Mouse (Mus musculus): ENCODE measurements at regions not wholly inside any gene's neighbourhood (a gene's known extent, or its start where the extent isn't known, plus 50 kb on each side); places are given as distances from the start of the nearest gene placed in this dataset.

DNA sequence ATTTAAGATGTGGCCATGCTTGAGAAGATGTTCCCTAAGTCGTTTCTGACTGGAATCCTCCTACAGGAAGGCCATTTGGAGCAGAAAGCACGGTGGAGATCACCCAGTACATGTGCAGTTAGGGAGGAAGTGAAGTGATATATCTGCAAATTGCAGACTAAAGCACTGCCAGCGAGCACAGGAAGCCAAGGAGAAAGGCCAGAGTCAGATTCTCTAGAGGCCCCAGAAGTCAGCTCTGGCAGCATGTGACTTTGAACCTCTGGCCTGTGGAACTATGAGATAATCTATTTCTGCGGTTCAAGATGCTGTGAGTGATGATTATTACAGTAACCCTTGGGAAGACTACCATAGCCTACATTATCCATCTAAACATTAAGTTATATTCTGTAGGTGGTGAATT lies 186.8 kb upstream of the Gm11114 start:
- in situ Hi-C loops (cut with MboI, MseI) = no loop called here

DNA sequence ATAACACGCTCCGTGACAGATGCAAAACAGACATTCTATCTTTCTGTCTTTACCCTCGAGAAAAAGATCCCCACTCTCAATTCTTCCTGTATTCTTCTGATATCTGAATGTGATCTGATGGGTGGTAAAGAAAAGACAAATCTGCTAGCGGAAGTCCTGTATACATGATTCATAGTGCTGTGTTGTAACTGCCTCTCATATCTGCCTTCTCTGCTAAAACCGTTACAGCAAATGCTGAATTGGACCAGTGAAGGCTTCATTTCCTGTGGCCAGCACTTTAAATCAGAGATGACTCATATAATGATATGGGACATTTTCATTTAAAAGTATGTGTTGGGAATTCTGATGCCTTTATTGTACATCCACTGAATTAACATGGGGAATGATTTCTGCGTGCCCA lies 186.0 kb upstream of the Gm11114 start:
- in situ Hi-C loops (cut with MboI, MseI) = no loop called here

DNA sequence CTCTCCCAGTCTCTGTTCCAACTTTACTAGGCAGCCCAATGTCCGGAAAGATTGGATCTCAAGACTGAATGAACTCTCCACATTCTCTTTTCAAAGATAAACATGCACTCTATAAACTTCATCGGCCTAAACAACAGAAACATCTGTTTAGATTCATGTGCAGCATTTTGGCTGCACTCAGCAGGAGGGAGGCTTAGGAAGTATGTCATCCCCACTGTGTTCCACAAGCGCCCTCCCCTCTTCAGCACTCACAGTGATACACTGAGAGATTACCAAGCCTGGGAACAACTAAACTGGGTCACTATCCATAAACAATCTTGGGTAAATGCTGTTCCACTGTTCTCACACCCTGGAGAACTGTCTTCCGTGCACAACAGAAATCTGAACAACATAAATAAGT lies 185.5 kb upstream of the Gm11114 start:
- in situ Hi-C loops (cut with MboI, MseI) = no loop called here

DNA sequence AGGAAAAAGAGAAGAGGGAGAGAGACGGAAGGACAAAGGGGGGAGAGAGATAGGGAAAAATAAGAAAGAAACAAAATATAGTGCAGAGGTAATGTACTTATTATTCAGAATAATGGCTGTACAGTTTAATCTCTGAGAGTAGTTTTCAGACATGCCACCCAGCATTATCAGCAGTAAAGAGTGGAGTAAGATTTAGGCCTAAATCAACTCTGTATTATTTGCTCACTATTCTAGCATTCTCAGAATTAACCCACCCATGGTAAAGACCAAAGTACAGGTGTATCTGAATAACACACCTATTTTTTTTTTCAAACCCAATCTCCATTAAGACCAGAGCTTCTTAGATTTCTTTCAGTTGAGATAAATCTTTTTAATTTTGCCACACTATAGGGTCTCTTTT lies 177.7 kb upstream of the Gm11114 start:
- in situ Hi-C loops (cut with MboI, MseI) = no loop called here

DNA sequence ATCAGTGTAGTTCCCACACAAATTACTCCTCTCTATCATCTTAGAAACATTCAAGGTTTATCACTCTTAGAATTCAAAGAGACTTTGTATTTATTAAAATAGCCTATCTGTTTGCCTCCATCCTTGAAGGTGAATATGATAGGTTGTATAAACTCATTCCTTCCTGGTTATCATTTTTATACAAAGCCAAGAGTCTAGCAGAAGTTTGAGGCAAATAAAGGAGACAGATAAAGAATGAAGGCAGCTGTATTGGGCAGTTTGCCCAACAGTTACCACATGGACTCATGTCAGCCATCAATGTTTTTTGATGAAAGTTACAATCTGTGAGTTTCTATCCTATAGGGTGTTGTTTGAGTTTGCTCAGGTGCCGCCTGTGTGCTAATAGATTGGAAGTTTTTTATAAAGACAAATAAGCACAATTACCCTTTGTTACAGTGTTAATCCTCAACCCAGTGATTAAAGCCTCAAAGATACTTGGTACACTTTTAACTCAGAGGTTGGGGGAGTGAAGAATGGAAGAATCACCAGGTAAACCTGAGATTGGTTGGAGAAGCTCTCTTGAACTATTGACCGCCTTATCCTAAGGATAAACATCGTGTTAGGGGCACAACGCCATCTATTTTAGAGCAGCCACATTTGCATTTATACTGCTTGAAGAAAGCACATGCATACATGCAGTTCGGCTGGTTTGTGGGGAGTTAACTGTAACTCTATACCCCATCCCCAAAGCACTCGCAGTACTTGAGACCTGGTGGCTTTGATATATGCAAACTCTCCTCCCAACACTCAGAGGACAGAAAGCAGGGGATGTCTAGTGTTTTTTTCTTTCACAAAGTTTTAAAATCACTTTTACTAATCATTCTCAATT lies 175.6 kb upstream of the Gm11114 start:
- in situ Hi-C loops (cut with MboI, MseI) = no loop called here

DNA sequence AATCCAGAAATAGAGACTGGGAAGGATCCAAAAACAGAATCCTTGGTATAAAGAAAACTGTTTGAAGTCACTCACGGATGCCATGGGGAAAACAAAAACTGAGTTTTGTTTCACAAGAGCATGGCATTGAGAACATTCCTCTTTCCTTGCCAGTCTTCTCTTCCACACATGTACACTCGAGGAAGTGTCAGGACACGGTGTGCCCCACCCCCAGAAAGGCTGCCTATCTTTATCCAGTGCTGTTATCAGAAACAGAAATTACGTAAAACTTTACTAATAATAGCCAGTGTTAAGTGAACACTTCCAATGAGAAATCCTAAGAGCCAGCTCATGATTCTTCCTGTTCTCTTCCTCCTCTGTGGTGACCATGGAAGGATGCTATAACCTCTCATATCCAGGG lies 172.7 kb upstream of the Gm11114 start:
- in situ Hi-C loops (cut with MboI, MseI) = no loop called here

DNA sequence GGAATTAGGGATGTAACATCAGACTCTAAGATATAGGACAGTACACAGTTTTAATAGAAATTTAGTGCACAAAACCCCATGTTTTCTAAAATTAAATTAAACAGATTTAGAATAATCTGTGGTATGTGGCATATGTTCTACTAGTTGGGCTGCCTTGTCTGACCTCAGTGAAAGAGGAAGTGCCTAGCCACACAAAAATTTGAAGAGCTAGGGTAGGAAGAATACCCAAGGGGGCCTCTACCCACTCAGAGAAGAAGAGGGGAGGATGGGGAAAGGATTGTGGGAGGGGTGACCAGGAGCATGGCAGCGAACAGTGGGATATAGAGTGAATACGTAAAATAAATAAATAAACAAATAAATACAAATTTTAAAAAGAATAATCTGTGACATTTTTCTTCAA lies 168.2 kb upstream of the Gm11114 start:
- in situ Hi-C loops (cut with MboI, MseI) = no loop called here

DNA sequence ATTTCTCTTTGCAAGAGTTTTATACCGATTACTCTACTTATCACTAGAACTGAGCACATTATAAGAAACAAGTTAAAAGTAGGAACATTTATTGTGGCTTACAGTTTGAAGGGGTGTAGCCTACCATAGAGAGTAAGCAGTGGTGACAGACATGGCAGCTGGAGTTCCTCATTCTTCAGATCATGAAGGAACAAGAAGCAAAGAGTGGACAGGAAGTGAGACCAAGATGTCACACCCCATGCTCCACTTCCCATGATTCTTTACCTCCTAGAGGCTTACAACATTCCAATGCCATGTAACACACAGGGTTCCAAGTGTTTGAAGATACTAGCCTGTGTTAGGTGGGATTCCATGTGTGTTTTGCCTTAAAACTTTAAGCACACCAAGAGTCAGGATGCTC lies 146.9 kb upstream of the Gm11114 start:
- in situ Hi-C loops (cut with MboI, MseI) = no loop called here

DNA sequence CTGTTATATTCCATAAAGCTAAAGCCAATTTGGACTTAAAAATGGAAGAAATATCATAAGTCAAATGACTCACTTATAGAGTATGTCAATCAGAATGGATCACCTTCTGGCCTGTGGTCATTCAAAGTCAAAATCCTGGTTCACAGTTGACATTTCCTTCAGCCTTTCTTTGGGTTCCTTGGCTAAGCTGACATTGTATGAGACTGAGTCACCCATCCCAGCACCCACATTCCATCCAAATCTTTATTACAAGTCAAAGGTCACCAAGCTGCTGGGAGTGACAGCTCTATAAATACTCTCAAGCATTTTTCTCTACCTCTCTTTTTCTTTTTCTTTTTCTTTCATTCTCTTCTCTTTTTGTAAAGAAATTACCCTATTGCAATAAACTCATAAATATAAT lies 145.3 kb upstream of the Gm11114 start:
- in situ Hi-C loops (cut with MboI, MseI) = no loop called here

DNA sequence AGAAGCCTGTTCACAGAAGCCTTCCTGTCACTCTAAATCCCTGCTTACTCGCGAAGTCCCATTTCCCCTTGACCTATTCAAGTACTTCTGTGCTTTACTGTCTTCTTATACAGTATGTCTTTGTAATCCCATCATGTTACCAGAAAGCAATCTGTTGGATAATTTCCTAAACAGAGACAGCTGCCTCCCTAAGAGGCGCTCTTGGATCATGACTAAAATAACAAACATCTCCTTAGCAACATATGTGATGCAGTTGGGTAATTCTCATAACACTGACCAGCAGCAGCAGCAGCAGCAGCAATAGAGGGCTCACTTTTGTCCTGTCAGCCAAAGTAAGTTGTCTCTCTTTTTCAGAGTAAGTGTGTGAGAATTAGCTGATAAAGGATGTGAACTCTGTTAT lies 138.1 kb upstream of the Gm11114 start:
- in situ Hi-C loops (cut with MboI, MseI) = no loop called here

DNA sequence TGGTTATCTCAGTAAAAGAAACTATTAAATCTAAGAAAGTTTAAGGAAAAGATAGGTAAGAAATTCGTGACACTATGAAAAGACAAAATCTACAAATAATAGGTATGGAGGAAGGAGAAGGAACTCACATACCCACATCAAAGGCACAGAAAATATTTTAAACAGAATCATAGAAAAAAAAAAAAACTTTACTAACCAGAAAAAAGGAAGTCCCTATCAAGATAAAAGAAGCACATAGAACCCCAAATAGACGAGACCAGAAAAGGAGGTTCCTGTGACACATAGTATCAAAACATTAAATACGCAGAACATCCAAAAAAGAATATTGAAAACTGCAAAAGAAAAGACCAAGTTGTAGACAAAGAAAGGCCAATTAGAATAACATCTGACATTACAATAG lies 111.4 kb upstream of the Gm11114 start:
- in situ Hi-C loops (cut with MboI, MseI) = no loop called here

DNA sequence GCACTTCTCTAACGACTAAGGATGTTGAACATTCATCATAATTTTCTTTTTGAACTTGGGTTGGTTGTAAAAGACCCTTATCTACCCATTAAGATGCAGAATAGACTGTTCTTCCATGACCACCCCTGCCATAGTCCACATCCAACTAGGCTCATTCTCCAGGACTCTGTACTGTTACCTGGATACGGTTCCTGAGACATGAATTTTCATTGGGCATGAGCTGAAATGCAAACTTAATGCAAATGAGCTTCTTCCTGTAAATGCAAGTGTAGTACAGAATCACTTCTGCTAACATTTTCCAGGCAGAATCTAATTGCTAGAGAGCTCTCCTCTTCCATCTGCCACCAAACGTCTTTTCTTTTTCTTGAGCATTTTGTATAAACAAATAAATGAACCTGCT lies 87.7 kb upstream of the Gm11114 start:
- in situ Hi-C loops (cut with MboI, MseI) = no loop called here

Measured in regulatory T cell (primary cell).